Mouse (Mus musculus): Measurements from ENCODE around the gene Coq9.

DNA sequence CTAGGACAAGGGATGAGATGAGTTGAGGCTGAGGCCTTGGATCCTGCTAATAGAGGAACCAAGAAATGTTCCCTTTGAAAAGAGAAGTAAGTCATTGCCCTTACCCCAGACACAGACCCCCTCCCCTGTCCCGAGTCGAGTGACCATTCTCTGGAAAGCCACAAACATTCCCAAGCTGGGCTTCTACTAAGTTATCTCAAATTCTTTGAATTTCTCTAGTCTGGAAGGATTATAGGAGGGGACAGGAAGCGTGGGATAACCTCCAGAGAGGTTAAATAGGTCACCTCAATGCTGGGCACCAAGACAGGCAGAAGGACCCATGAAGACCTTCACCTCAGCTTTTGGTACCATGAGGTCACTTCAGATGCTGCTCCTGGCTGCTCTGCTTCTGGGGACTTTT lies 28.0 kb upstream of the Coq9 start, which contains the start of gene Ccl17:
- no peak for TF ChIP-seq USF1 (IDR thresholded peaks at IDR 0.05; ENCODE audit: low read depth)
- TF ChIP-seq CTCF (IDR thresholded peaks at IDR 0.05; ENCODE audit: control insufficient read depth, insufficient read depth, insufficient read length), result no peak
- TF ChIP-seq MAX (IDR thresholded peaks at IDR 0.05), result no peak
- TF ChIP-seq FOSL1 (IDR thresholded peaks at IDR 0.05; ENCODE audit: insufficient read depth, low read length, poor library complexity, severe bottlenecking), result no peak

Data from C2C12 (cell line).